12 mouse cellular contexts compared by ENCODE assay signal in the genomic region with DNA sequence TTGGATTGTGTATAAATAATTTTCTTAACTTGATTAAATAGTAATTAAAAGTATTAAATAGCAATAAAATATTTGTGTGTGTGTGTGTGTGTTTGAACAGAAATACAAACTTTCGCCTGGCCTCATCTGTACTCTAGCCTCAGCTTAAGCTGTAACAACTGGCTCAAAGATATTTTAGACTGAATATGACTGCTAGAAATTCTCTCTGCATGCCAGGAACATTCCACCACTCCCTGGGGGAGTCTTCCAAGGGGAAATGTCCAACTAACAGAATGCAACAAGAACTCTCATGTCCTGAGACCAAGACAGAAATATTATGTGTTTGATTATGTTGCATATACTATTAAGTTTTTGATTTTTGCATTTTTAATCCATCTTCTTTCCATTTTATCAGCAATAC.
DNase-seq lines count a peak whose midpoint lies in the region; ATAC-seq and TF ChIP-seq lines count a peak whose summit lies in the region.
"Had no signal": no experiment of that assay in that cellular context is flagged by ENCODE, and none has a peak within 500 bp of the region (broad histone marks: within the 10 kb centered on the region; RNA-seq: fewer than 3 reads in every experiment).

No protein-coding gene starts in this region.

- TF ChIP-seq CTCF in gastrocnemius, adult 2 months (IDR thresholded peaks at IDR 0.05) = no peak

- H3K4me3 ChIP-seq in heart, embryonic 11.5 days (ENCODE audit: low read depth, low read length) = no peak overlapping the region
- no peak overlapping the region for H3K4me3 ChIP-seq in gastrocnemius, adult 2 months
- H3K4me3 ChIP-seq: erythroblast, embryonic 14.5 days; hindbrain, embryonic 15.5 days; limb, embryonic 15.5 days had no signal

- no peak for ATAC-seq in heart, embryonic 11.5 days (replicated peaks; ENCODE audit: insufficient number of reproducible peaks, low FRiP score, low TSS enrichment)
- ATAC-seq in megakaryocyte, adult 5-6 weeks (ENCODE audit: poor library complexity, severe bottlenecking) = no peak

- no peak overlapping the region for H3K27ac ChIP-seq in heart, embryonic 11.5 days (ENCODE audit: low read depth, low read length)
- peak overlapping the region; percentile 21; the same call in 1 of the 2 replicates for H3K27ac ChIP-seq in gastrocnemius, adult 2 months
- H3K27ac ChIP-seq: hindbrain, embryonic 15.5 days; limb, embryonic 15.5 days had no signal

- no peaks in the 10 kb centered on the region for H3K27me3 ChIP-seq in heart, embryonic 11.5 days (ENCODE audit: control insufficient read depth, insufficient read depth, low read length)
- H3K27me3 ChIP-seq: hindbrain, embryonic 15.5 days; limb, embryonic 15.5 days had no signal

- no peaks in the 10 kb centered on the region for H3K4me1 ChIP-seq in heart, embryonic 11.5 days (ENCODE audit: control insufficient read depth, insufficient read depth, low read length)
- H3K4me1 ChIP-seq: hindbrain, embryonic 15.5 days; limb, embryonic 15.5 days had no signal

- H3K4me2 ChIP-seq in heart, embryonic 11.5 days = no peak overlapping the region
- H3K4me2 ChIP-seq: hindbrain, embryonic 15.5 days; limb, embryonic 15.5 days had no signal

- peak; percentile 75 to 76 for DNase-seq in heart, adult 18-20 months
- DNase-seq in Muller cell, postnatal 12 days (ENCODE audit: inconsistent ontology term) = peak; percentile 17
- DNase-seq in gastrocnemius, adult 2 months = peak; percentile 60
- DNase-seq in heart, postnatal 4 days = peak; percentile 36
- DNase-seq in layer of hippocampus, adult 9-11 months = no peak
- DNase-seq in yolk sac, embryonic 10.5 days (ENCODE audit: low spot score) = no peak
- DNase-seq: cerebellum, adult 9-11 months had no signal

- no peaks in the 10 kb centered on the region for H3K36me3 ChIP-seq in heart, embryonic 11.5 days (ENCODE audit: control insufficient read depth, insufficient read depth, low read length)
- H3K36me3 ChIP-seq: hindbrain, embryonic 15.5 days; limb, embryonic 15.5 days had no signal

- H3K9me3 ChIP-seq in heart, embryonic 11.5 days (replicated peaks; ENCODE audit: control insufficient read depth, low read length) = no peaks in the 10 kb centered on the region
- H3K9me3 ChIP-seq: hindbrain, embryonic 15.5 days; limb, embryonic 15.5 days had no signal

- WGBS in heart, embryonic 11.5 days (ENCODE audit: insufficient replicate concordance) = 70% methylated on average over 1 of the region's 1 CpGs

- no peak overlapping the region for H3K9ac ChIP-seq in heart, embryonic 11.5 days (ENCODE audit: low read depth, low read length)
- H3K9ac ChIP-seq: hindbrain, embryonic 15.5 days; limb, embryonic 15.5 days had no signal

- intact Hi-C loops in gastrocnemius, adult 2 months (cut with DNase I) = loop anchor here (10.0 kb wide), 1 partner anchor 128 kb away; no protein-coding TSS in a partner anchor

Comparison
In these comparisons a context has a peak if more than half of its experiments do, and no peak if none do; other contexts are left out.
1. DNase-seq: peak in heart, adult 18-20 months (2 of 2), Muller cell, postnatal 12 days (single experiment), gastrocnemius, adult 2 months (single experiment) and heart, postnatal 4 days (single experiment); none in layer of hippocampus, adult 9-11 months (single experiment) and yolk sac, embryonic 10.5 days (single experiment).